Mouse (Mus musculus) thymus, adult 2 months (tissue): ENCODE data around the gene Ncoa5.

ENCODE experiments used
- CTCF ChIP-seq: fragments of 200-500 bp; IDR thresholded peaks from 2 replicates; pipeline ENCODE4 v1.5.1; 2012; ENCODE audit warnings: mild to moderate bottlenecking, control low read depth, low read length, moderate library complexity, borderline replicate concordance; ENCODE audit not compliant: control insufficient read depth, poor library complexity, insufficient read depth; ENCODE audit errors: extremely low read depth
- POLR2A ChIP-seq: fragments of 200-500 bp; IDR thresholded peaks from 2 replicates; pipeline ENCODE4 v1.6.1; 2012; ENCODE audit warnings: mild to moderate bottlenecking, low read length, control low read depth, moderate library complexity; ENCODE audit not compliant: control insufficient read depth, poor library complexity, insufficient read depth; ENCODE audit errors: extremely low read depth

GRCm38 (mm10) chr2:164975611-164976010 lies 59.1 kb downstream of the Ncoa5 start:
- no peak for TF ChIP-seq CTCF
- TF ChIP-seq POLR2A = no peak
